Mouse (Mus musculus): ENCODE data around the gene Mpzl2.
A peak's percentile ranks its signal among the peaks of the same experiment; 100 is the strongest.
"Not testable (repeated sequence)": the region's sequence is repeated elsewhere in the genome, so short reads cannot be mapped to it uniquely, and the experiment has no call there.

The Mpzl2 gene

DNA sequence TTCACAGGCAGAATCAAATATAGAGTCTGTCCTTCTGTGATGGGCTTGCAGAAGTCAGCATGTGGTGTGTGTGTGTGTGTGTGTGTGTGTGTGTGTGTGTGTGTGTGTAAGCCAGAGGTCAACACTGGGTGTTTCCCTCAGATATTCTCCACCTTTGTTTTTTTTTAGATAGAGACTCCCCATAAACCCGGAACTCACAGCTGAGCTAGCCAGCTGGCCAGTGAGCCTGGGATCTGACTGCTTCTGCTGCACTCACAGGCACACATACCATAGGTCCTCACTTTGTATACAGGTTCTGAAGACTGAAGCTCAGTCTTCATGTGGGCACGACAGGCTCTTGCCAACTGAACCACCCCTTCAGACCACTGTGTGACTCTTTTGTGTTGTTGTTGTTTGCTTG lies 7.3 kb upstream of the Mpzl2 start:
- no peak for DNase-seq (ENCODE audit: low read depth, low spot score)

DNA sequence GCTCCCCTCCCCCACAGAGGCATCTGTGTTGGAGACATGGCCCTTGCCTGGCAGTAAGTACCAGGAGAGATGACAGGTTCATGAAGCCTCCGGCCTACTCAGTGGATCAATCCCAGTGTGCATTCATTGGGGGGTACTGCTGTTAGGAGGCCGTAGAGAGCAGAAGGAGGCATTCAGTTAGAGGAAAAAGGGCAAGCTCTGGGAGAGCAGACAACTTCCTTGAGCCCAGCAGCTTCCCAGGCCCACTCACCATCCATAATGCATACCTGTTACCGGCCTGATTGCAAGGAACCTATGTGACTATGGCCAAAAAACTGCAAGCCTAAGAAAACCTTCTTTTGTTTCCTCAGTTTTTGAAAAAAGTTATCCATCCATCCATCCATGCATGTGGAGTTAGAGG lies 5.1 kb upstream of the Mpzl2 start:
- DNase-seq (ENCODE audit: low read depth, low spot score), result no peak

DNA sequence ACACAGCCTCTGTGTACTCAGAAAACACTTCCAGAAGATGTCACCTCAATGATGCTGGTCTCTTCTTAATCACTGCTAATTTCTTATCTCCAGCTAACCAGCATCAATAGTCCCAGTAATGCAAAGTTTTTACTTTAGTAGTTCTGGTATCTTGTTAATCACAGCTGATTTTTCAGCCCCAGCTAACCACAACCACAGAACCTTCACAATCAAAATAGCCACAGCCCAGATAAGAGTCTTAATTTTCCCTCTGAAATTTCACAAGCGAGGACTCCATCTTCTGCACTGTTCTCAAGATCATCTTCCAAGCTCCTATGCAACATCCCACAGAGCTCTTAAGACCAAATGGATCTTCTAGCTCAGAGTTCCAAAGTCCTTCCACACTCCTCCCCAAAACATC lies 1.8 kb upstream of the Mpzl2 start:
- not testable (repeated sequence) for DNase-seq (ENCODE audit: low read depth, low spot score)

DNA sequence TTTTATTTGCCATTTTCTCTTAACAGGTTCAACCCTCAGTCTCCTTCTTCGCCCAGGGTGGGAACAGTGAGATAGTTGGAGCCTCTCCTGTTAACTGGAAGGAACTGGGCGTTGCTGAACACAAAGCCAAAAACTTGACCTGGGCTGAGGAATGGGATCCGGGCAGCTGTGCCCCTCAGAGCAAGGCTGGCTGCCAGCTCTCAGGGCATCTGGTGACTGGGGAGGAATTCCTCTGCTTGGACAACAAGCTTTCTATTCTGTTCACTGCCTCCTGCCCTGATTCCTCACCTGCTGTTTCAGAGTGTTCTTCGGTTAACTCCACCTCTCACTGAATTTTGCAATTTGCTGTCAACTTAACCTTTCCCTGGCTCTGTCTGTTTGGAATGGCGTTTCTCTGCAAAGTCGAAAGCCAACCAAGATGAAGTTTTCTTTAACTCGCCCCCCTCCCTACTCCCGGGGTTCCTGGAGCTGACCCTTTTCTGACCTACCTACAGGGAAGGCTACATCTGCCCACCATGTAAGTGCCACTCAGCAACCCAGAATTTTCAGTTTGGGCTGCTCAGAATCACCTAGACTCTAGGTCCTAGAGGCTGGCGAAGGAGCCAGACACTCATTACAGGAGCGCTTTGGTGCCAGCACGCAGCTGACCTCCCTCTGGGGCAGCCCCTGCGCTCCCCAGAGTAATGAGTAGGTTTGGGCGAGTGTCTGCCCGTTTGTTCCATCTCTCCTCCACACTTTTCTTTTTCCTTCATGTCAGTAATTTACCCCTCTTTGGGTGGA lies 657 bp downstream of the Mpzl2 start:
- no peak for DNase-seq (ENCODE audit: low read depth, low spot score)

DNA sequence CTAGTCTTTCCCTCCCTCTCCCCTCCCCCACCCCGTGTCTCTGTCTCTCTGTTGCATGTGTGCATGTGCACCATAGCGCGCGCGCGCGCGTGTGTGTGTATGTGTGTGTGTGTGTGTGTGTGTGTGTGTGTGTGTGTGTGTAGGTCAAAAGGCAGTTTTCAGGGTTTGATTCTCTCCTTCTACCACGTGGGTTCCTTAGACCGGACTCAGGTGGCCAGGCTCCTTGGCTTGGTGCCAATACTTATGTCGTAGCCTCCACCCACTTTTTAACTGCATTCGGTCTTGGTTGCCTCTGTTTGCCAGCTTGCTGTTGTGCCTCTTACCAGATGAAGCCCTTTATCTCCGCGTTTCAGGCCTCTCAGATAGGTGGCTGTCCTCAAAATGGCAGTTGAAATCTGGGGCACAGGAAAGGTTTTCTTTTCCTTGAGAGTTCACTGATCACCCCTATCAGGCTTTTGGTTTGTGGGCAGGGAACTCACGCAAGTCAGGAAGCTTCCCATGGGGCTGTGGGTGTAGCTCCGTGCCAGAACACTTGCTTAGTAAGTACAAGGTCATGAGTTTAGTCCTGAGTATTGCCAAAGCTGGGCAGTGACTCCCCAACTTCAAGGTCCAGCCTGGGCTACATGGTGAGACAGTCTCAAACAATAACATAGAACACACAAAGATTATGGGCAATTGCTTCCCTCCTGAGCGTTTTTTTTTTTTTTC lies 1.7 kb downstream of the Mpzl2 start:
- no peak for DNase-seq (ENCODE audit: low read depth, low spot score)

DNA sequence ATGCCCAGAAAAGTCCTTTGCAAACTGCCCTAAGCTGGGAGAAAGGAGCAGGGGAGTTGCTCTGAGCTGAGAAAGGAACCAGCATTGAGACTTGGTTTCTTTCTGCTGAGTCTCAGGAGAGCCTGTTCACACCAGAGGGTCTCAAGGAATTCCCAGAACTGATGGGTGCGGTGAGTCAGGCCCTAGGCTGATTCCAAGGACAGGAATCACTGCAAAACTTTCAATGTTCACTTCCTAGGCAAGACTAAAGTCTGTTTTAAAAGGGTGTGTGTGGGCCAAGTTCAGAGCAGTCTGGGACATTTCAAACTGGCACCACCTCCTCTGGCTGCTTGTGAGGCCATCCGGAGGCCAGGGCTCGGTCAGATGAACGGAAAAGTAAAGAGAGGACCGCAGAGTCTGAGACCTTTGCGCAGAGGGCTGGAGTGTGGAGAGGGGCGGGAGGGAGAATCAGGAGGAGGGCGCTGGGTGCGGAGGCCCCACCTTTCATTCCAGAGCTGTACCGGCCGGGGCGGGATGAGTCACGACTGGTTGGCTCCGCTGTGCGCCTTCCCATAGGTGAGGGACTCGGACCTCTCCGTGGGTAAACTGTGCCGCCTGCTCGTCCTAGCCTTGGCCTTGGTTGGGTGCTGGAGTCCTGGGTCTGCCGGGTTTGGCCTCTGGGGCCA lies 2.6 kb downstream of the Mpzl2 start:
- no peak for DNase-seq (ENCODE audit: low read depth, low spot score)

DNA sequence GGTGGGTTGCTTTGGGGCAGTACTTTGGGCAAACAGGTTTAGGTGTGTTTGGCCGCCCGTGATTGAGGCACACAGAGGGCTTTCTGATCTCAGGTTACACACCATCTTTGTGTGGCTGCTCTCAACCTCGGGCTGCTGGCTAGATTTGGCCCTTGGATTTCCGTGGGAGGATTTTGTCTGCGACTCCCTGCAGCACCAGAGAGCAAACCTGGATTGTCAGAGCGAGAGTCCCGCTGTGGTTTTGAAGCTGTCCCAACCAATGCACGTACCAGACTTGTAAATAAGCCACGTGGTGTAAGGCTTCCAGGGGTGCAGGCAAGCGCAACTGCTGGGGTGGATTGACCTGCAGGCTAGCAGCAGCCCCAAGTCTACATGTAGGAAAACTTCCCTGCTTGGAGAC lies 3.3 kb downstream of the Mpzl2 start:
- DNase-seq (ENCODE audit: low read depth, low spot score), result peak; percentile 37

DNA sequence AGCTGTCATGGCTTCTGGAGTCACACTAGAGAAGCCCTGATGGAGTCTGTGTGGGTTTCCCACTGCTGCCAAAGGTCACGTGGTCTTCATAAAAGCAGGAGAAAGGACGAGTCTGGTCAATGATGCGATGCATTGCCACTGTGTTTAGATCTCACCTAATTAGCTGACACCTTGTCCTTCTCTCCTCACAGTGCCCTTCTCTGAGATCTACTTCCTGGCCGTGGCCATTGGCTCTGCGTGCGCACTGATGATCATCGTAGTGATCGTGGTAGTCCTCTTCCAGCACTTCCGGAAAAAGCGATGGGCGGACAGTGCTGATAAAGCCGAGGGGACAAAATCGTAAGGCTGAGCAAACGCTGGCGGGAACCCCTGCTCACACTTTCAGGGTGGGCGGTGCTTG lies 7.4 kb downstream of the Mpzl2 start:
- DNase-seq (ENCODE audit: low read depth, low spot score), result no peak

DNA sequence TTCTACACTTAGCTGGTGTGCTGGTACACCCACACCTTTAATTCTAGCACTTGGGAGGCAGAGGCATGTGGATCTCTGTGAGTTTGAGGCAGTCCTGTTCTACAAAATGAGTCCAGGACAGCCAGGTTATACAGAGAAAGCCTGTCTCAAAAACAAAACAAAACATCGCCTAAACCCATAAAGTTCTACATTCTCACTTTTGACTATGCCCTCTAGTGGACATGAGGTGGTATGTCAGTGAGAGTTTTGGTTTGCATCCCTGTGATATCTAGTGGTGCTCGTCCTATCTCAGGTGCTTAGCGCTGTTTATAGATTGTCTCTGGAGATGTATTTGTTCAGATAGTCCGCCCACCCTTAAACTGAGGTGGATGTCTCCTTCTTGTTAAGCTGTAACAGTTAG lies 8.9 kb downstream of the Mpzl2 start:
- DNase-seq (ENCODE audit: low read depth, low spot score), result peak; percentile 48

DNA sequence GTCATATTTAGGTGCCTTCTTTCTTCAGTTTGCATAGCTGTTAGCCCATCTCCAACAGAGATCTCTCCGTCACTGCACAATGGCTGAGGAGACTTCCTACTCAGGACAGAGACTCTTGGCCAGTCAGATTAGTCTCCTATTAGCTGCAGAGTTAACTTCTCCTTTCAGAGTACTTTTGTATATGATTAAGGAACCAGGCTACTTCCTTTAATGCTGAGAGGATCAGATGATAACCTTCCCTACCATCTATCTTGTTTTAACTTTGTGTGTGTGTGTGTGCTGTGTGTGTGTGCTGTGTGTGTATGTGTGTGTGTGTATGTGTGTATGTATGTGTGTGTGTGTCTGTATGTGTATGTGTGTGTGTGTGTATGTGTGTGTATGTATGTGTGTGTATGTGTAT lies 10.1 kb downstream of the Mpzl2 start:
- no peak for DNase-seq (ENCODE audit: low read depth, low spot score)

DNA sequence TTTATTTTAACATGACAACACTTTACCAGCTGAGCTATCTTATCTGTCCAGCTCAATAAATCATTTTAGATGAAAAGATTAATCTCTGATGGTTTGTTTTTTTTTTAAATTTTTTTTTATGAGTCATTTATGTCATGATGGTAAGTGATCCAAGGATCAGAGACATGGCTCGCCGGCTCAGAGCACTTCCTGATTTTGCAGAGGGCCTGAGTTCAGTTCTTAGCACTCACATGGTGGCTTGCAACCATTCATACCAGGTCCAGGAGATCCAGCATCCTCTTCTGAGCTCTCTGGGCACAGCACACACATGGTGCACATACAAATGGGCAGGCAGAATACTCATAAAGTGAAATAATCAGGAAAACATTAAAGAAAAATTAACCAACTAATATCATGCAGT lies 10.7 kb downstream of the Mpzl2 start:
- DNase-seq (ENCODE audit: low read depth, low spot score), result no peak

DNA sequence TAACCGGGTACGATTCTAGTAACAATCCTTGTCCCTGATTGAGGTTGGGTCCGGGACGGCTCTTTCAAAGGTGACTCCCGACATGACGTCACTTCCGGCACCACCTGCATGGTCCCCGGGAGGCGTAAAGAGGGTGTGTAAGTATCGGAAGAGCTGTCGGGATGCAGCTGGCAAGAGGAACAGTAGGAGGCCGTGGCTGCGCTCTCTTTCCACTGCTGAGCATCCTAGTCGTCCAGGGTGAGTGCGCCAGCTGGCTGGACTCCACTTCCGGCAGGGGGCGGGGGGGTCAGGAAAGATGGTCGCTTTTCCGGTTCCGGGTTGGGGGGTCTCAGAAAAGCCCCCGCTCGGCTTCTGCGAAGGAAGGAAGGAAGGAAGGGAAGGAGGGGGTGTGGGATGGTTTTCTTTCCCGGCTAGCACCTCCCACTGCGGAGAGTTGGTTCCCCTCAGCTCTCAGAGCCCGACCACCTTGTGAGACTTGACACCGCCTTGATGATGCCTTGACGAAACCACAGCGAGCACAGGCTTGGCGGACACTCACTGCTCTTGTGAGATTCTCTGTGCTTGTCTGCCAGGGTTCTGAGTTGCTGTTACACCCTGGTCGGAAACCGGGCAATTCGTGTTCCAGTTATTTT lies 15.6 kb downstream of the Mpzl2 start, which contains the start of gene Mpzl3:
Gene Mpzl3, plus strand, starts transcription at position 105 of the 632 bp plus-strand sequence.
- DNase-seq (ENCODE audit: low read depth, low spot score), result peak; percentile 97

DNA sequence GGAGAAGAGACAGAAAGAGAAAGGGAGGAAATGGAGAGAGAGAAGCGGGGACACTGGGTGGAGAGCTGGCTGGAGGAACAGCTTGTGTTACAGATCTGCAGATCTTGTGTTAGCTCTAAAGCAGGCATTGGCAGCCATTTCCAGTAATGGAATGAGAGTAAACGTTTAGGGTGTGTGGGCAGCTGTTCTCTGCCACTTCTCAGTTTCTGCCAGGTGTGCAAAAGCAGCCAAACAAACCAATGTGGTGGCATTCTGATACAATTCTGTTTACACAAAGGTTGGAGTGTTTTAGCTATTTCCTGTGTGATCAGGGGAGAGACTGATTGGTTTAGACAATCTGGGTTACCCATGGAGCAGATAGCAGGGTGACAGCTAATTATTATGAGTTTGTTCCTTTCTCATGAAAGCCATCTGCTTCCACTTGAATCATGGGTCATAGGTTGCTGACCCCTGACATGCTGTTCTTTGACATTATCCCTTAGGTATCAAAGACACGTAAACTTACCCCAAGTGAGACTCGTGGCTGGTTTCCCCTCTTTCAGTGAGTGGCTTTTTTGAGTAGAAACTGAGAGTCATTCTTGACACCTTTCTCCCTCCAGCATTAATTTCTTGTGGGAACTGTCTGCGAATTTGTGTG lies 18.8 kb downstream of the Mpzl2 start:
- no peak for DNase-seq (ENCODE audit: low read depth, low spot score)

DNA sequence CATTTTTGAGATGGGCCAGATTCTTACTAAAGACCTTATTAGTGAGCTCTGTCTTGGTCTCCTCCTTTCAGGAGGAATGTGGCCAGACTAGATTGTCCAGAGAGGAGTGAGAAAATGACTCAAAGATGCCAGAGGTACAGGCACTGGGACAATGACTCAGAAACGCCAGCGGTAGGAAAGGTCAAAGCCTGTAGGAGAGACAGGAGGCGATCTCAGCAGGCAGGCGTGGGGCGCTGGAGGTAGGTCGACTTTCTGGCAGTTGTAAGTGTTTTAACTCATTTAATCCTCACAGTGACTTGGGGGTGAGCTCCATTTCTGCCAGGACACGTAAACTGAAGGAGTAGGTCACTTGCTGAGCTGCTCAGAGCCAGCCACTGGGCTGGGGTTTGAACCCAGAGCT lies 20.6 kb downstream of the Mpzl2 start:
- peak; percentile 40 for DNase-seq (ENCODE audit: low read depth, low spot score)

DNA sequence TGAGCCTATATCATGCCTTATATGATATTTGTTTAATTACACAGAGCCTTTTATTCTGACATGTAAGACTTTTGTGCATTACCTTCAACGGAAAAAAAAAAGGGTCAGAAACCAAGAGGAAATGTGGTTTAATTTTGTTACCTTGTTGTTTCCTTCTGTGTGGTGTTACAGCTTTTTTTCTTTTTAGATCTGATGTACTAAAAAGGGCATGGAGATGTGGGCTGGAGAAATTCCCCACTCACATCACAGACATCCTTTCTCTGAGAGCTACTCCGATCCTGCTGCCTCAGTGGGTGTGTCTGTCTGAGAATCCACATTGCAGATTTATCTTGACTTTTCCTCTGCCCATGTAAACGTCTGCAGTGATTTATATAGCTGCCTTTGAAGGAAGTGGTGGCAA lies 23.1 kb downstream of the Mpzl2 start:
- DNase-seq (ENCODE audit: low read depth, low spot score), result no peak

DNA sequence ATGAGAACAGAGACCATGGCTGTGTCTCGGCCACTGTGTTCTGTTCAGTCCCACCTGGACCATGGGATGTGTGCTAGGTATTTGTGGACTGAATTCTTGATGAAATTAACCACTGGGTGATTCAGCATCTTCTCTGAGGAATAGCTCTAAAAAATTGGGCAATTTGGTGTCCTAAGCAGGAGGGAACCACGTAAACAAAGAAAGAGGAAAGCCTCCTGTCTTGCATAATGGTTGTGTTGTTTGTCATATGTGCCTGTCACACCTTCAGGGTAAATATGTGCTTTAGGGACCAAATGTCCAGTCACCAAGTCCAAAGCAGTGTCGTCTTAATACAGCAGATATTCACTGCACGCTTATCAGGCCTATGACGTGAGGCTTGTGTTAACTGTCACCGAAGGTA lies 24.8 kb downstream of the Mpzl2 start:
- DNase-seq (ENCODE audit: low read depth, low spot score), result no peak

DNA sequence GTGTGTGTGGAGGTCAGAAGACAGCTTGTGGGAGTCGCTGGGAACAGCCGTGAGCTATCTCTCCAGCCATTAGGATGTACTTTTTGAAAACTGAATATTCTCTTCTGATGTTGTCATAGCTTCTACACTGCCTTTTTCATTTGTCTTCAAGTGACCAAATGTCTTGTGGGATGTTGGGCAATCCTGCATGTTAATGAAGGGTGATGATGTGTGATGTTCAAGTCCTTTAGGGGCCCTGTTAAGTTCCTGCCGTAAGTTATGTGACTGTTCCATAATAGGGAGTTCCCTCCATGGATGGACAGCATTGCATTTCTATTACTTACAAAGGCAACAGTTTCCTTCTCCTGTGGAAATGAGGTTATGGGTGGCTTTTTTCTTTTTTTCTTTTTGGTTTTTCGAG lies 27.1 kb downstream of the Mpzl2 start:
- no peak for DNase-seq (ENCODE audit: low read depth, low spot score)

DNA sequence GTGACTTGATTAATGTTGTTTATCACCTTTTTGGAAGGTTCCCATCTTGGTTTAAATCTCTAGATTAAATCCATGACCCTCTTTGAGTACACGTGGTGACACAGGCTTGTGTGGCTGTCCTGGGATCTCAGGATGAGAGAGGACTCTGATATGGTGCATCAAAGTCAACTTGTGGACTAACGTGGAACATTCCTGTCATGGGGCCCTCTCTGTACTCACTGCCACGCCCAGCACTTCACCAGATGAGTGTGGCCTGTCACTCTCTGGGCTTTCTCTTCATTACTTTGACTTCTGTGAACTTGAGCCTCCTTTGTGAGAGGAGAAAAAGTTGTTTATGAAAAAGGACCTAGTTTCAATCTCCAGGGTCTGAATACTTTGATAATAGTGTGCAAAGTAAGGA lies 32.2 kb downstream of the Mpzl2 start:
- DNase-seq (ENCODE audit: low read depth, low spot score), result no peak

DNA sequence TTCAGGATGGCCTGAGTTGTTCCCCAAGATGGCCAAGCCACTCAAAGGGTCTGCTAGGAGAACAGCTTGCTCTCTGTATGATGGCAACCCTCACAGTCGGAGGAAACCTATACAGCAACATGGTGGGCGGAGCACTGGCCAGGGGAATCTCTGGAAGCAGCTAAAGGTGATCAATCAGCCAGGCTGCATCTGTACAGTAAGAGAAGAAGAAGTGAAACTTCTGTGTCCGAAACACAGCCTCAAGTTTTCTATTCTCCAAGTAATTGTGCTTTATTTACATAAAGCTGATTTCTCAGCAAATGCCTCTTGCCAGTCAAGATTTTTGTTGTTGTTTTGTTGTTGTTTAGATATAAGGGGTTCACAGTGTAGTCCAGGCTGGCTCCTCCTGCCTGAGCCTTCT lies 38.3 kb downstream of the Mpzl2 start:
- no peak for DNase-seq (ENCODE audit: low read depth, low spot score)

DNA sequence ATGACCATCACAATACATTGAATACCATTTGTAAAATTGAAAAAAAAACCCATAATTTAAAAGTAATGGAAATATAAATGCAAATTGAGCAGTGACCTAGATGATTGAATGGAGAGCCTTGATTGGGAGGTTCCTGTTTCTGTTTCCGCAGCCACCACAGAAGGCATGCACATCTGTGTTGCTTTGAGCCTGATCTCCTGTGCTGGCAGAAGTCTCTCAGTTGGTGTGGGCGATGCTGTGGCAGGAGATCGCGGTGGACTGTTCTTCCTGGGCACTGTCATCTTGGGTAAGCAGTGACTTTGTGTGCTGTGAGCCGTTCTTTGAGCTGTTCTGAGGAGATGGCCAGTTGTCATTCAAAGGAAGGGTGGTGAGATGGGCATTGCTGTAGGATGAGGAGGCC lies 39.4 kb downstream of the Mpzl2 start, which contains the start of gene Jaml:
Gene Jaml, plus strand, starts transcription at position 173 of the 400 bp plus-strand sequence.
- no peak for DNase-seq (ENCODE audit: low read depth, low spot score)

DNA sequence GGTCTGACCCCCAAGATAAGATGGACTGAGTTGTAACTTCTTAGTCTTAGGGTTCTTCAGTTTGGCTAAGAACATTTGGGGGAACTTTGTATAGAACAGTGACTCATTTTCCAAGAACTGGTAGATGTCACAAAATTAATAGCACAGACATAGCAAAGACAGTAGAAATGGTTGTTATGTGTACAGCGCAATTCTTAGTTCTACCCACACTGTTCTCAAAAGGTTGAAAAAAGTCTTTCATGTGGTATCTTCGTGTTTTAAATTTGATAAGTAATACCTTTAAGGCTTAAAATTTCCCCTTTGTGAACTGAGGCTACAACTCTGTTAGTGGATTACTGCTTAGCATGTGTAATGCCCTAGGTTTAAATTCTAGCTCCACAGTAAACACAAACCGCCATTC lies 43.5 kb downstream of the Mpzl2 start:
- no peak for DNase-seq (ENCODE audit: low read depth, low spot score)

DNA sequence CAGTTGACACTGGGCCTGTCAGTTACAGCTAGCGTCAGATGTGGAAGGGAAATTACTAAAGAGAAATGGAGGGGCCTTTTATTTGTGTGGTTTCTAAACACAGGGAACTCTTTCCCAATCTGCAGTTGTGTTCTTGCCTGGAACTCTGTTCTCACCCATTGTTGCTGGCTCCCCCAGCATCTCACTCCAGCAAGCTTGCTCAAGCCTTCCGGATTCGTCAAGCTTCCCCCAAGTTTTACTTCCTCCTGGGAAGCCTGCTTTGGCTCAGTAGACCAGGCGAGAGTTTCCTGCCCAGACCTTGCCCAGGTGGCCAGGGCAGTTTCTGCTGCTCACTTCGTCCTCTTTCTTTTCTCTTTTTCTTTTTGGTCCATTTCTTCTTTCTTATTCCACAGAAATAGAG lies 45.0 kb downstream of the Mpzl2 start:
- no peak for DNase-seq (ENCODE audit: low read depth, low spot score)
